Mouse (Mus musculus) stomach, postnatal 0 days (tissue): Measurements from ENCODE around the gene Fsd1.

ENCODE experiments used
- CTCF ChIP-seq: IDR thresholded peaks from 2 replicates; pipeline ENCODE4 v1.5.1; 2016; ENCODE audit warnings: antibody characterized with exemption, low read depth, mild to moderate bottlenecking, moderate library complexity
- EP300 ChIP-seq: optimal IDR thresholded peaks from 2 replicates; pipeline ENCODE3; 2016; ENCODE audit warnings: antibody characterized with exemption

DNA sequence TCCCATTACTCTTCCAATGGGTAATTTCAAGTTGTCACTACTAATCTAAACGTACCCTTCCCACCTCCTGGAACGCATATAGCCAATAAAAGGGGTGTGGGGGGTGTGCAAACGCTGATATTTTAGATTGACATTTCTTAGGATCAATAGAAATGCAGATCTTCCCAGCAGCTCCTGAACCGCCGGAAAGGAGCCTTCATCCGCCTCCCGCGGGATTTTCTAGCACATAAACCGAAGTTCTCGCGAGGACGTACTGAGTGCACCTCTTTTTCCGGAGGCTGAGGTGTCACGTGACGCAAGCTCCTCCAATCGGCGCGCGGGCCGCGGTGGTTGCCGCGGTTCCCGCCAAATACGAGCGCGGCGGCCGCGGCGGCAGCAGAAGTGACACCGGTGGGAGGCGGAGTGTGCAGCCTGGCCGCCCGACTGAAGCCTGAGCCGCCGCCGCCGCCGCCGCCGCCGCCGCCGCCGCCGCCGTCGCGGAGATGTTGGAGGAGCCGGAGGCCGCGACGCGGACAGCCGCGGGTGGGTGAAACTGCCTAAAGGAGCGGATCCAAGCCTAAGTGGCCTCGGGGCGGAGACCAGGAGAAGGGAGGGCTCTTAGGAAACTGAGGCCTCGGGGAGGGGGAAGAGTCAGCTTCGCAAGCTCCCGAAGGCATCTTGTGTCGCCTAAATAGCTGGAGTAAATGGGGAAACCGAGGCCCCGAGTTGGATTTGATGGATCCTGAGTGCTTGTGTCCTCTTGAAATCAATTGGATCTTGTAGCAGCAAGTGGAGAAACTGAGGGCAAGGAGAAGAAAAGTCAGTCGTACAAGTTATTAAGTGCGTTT lies 53.9 kb downstream of the Fsd1 start, which contains the start of gene Chaf1a:
- TF ChIP-seq CTCF = no peak
- peak; percentile 91 for TF ChIP-seq EP300
